30 mouse cellular contexts compared by ENCODE assay signal in the genomic region with DNA sequence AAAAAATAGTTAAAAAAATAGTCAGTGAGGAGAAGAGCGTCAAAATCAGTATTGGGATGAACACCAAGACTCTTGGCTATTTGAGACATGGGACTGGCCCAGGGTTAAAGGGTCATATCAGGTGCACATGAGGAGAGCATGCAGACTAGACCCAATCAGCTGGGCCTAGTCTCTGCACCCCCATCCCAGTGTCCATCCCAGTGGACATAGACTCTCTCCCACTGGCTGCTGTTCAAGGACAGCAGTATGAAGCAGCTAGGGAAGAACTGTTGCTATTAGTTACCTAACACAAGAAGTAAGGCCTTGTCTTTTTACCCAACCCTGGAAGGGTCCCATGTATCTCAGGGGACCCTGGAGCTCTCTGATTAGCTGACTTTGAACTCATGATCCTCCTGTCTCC. TPM values are rescaled to one million over a fixed set of nuclear protein-coding genes. Genes with fewer than 3 reads are reported as not detected.
A peak's percentile ranks its signal among the peaks of the same experiment; 100 is the strongest.
DNase-seq lines count a peak whose midpoint lies in the region; ATAC-seq and TF ChIP-seq lines count a peak whose summit lies in the region.
"Had no signal": no experiment of that assay in that cellular context is flagged by ENCODE, and none has a peak within 500 bp of the region (broad histone marks: within the 10 kb centered on the region; RNA-seq: fewer than 3 reads in every experiment).

No protein-coding gene starts in this region.

- 89% methylated on average over 1 of the region's 1 CpGs for WGBS in forebrain, embryonic 10.5 days
- WGBS in forebrain, embryonic 13.5 days: 97% methylated on average over 1 of the region's 1 CpGs
- WGBS in intestine, embryonic 15.5 days: 92% methylated on average over 1 of the region's 1 CpGs

- H3K4me2 ChIP-seq in forebrain, embryonic 13.5 days: no peak overlapping the region
- H3K4me2 ChIP-seq in intestine, embryonic 15.5 days (replicated peaks): no peak overlapping the region
- H3K4me2 ChIP-seq: forebrain, embryonic 12.5 days; heart, embryonic 12.5 days; heart, embryonic 15.5 days; hindbrain, embryonic 14.5 days had no signal

- H3K27me3 ChIP-seq in forebrain, embryonic 10.5 days (ENCODE audit: poor library complexity, severe bottlenecking): no peaks in the 10 kb centered on the region
- H3K27me3 ChIP-seq in forebrain, embryonic 13.5 days: no peaks in the 10 kb centered on the region
- no peaks in the 10 kb centered on the region for H3K27me3 ChIP-seq in E14TG2a.4 (ENCODE audit: insufficient read depth, low read length)
- H3K27me3 ChIP-seq in intestine, embryonic 15.5 days (replicated peaks): no peaks in the 10 kb centered on the region
- H3K27me3 ChIP-seq: CH12.LX; forebrain, embryonic 12.5 days; heart, embryonic 12.5 days; heart, embryonic 15.5 days; Patski had no signal

- ATAC-seq in forebrain, embryonic 13.5 days: no peak
- no peak for ATAC-seq in intestine, embryonic 15.5 days
- ATAC-seq: forebrain, postnatal 0 days; hindbrain, postnatal 0 days; inflammation-experienced regulatory T-cells, adult 6 months; intestine, postnatal 0 days; Patski had no signal

- in situ Hi-C loops in ES-E14 (cut with MboI; ENCODE audit: low sequenced_read_pairs in 2 of 2, unreplicated experiment in 2 of 2): no loop called here

- peak; percentile 42 for DNase-seq in adrenal gland, adult 2 months
- no peak for DNase-seq in adrenal gland, postnatal 14 days
- no peak for DNase-seq in forebrain, embryonic 10.5 days (ENCODE audit: extremely low spot score, low spot score)
- DNase-seq in ES-E14 (ENCODE audit: low read depth, low spot score): no peak
- DNase-seq in left cerebral cortex, adult 9 months (ENCODE audit: low spot score in 2 of 2): no peak
- DNase-seq: B cell, adult 2 months; cerebellum, adult 18-20 months; cerebellum, adult 9-10 months; cerebellum, postnatal 14 days; forebrain, postnatal 0 days; gastrocnemius, adult 2 months; gastrocnemius, postnatal 14 days; heart, adult 18-20 months; heart, postnatal 10 days; heart, postnatal 4 days; kidney, adult 2 months had no signal

- H3K4me1 ChIP-seq in forebrain, embryonic 10.5 days: peaks cover 29% of the 10 kb centered on the region
- no peaks in the 10 kb centered on the region for H3K4me1 ChIP-seq in forebrain, embryonic 13.5 days
- H3K4me1 ChIP-seq in E14TG2a.4 (replicated peaks; ENCODE audit: low read depth, low read length): peaks cover 81% of the 10 kb centered on the region
- peaks cover 14 to 23% of the 10 kb centered on the region in 2 experiments for H3K4me1 ChIP-seq in ES-E14 (ENCODE audit: control insufficient read depth in 2 of 2, insufficient read depth in 2 of 2, low read length in 2 of 2, poor library complexity in 1 of 2)
- no peaks in the 10 kb centered on the region for H3K4me1 ChIP-seq in intestine, embryonic 15.5 days (replicated peaks)
- H3K4me1 ChIP-seq: forebrain, embryonic 12.5 days had no signal

- no peak overlapping the region for H3K9ac ChIP-seq in forebrain, embryonic 13.5 days
- H3K9ac ChIP-seq in ES-E14 (ENCODE audit: insufficient read depth, low read depth, low read length, poor library complexity, severe bottlenecking): no peak overlapping the region
- no peak overlapping the region for H3K9ac ChIP-seq in intestine, embryonic 15.5 days
- H3K9ac ChIP-seq: forebrain, embryonic 12.5 days; forebrain, postnatal 0 days; heart, embryonic 12.5 days; heart, embryonic 15.5 days; hindbrain, embryonic 14.5 days had no signal

- no peaks in the 10 kb centered on the region for H3K9me3 ChIP-seq in forebrain, embryonic 10.5 days
- H3K9me3 ChIP-seq in forebrain, embryonic 13.5 days (replicated peaks): no peaks in the 10 kb centered on the region
- H3K9me3 ChIP-seq in E14TG2a.4 (ENCODE audit: low read length) (no peaks in the 10 kb centered on the region), ES-E14 (ENCODE audit: control insufficient read depth, insufficient read depth, low read depth, low read length) (no peaks in the 10 kb centered on the region)
- no peaks in the 10 kb centered on the region for H3K9me3 ChIP-seq in intestine, embryonic 15.5 days
- H3K9me3 ChIP-seq: forebrain, embryonic 12.5 days; G1E; heart, embryonic 12.5 days; heart, embryonic 15.5 days had no signal

- TF ChIP-seq CTCF in E14TG2a.4 (conservative IDR thresholded peaks at IDR 0.05; ENCODE audit: low read length): no peak

- no peaks in the 10 kb centered on the region for H3K36me3 ChIP-seq in forebrain, embryonic 10.5 days (replicated peaks)
- no peaks in the 10 kb centered on the region for H3K36me3 ChIP-seq in forebrain, embryonic 13.5 days (ENCODE audit: poor library complexity, severe bottlenecking)
- H3K36me3 ChIP-seq in E14TG2a.4 (ENCODE audit: insufficient read depth, low read length) (no peaks in the 10 kb centered on the region), ES-E14 (ENCODE audit: control insufficient read depth, insufficient read depth, low read length, poor library complexity, severe bottlenecking) (no peaks in the 10 kb centered on the region)
- no peaks in the 10 kb centered on the region for H3K36me3 ChIP-seq in intestine, embryonic 15.5 days
- H3K36me3 ChIP-seq: forebrain, embryonic 12.5 days; heart, embryonic 12.5 days; heart, embryonic 15.5 days had no signal

- peak overlapping the region; percentile 8; the same call in 1 of the 2 replicates for H3K27ac ChIP-seq in forebrain, embryonic 10.5 days
- no peak overlapping the region for H3K27ac ChIP-seq in forebrain, embryonic 13.5 days
- peak overlapping the region; percentile 1; the same call in 1 of the 2 replicates for H3K27ac ChIP-seq in ES-E14 (ENCODE audit: insufficient read depth, low read depth, low read length, poor library complexity, severe bottlenecking)
- no peak overlapping the region for H3K27ac ChIP-seq in intestine, embryonic 15.5 days
- H3K27ac ChIP-seq: forebrain, embryonic 12.5 days; gastrocnemius, adult 2 months; heart, embryonic 15.5 days; hindbrain, embryonic 14.5 days; hindbrain, postnatal 0 days; kidney, postnatal 0 days had no signal

- H3K4me3 ChIP-seq in forebrain, embryonic 10.5 days: no peak overlapping the region
- H3K4me3 ChIP-seq in forebrain, embryonic 13.5 days: no peak overlapping the region
- H3K4me3 ChIP-seq in E14TG2a.4 (replicated peaks; ENCODE audit: low read length): peak overlapping the region; percentile 35; the same call in 1 of the 2 replicates
- H3K4me3 ChIP-seq in ES-E14 (ENCODE audit: insufficient read depth in 1 of 2, low read depth in 1 of 2, low read length in 2 of 2, poor library complexity in 1 of 2, severe bottlenecking in 1 of 2): no peak overlapping the region
- H3K4me3 ChIP-seq in intestine, embryonic 15.5 days (replicated peaks): no peak overlapping the region
- H3K4me3 ChIP-seq: forebrain, embryonic 12.5 days; gastrocnemius, adult 2 months; heart, embryonic 12.5 days; heart, embryonic 15.5 days had no signal

TF ChIP-seq in ES-E14, 5 proteins besides CTCF, POLR2A, EP300 and RAD21:
- no peak for TF ChIP-seq ZC3H11A (IDR thresholded peaks at IDR 0.05; ENCODE audit: borderline replicate concordance, low read depth, low read length)
- TF ChIP-seq HCFC1 (IDR thresholded peaks at IDR 0.05; ENCODE audit: borderline replicate concordance, insufficient read depth, low read length): no peak
- TF ChIP-seq CHD2 (IDR thresholded peaks at IDR 0.05; ENCODE audit: low read depth, low read length): no peak
- no peak for TF ChIP-seq ZNF384 (IDR thresholded peaks at IDR 0.05; ENCODE audit: low read depth, low read length)
- no peak for TF ChIP-seq MAFK (IDR thresholded peaks at IDR 0.05; ENCODE audit: insufficient read depth, low read depth, low read length)

RNA-seq across cellular contexts. Expression of a gene that starts 45.0 kb away (rescaled TPM):
- 10 to 100 TPM; 70.3 to 81.8 TPM for total RNA-seq in adrenal gland, adult 2 months (2021)
- polyA plus RNA-seq in adrenal gland, adult 2 months (2012; rRNA removed): 21.7 and 25.4 TPM in 2 replicates
- total RNA-seq in adrenal gland, postnatal 14 days (2021): 95.5 and 99.1 TPM in 2 replicates
- polyA plus RNA-seq in forebrain, embryonic 10.5 days (2016; fragmentation: Nextera tagmentation; extraction: Ambion mirVana): 40.8 and 44.3 TPM in 2 replicates
- polyA plus RNA-seq in forebrain, embryonic 13.5 days (2015; fragmentation: Nextera tagmentation; extraction: Ambion mirVana): 18.7 and 22.0 TPM in 2 replicates
- 66.9 and 91.8 TPM in 2 replicates for total RNA-seq in ES-E14 (2012; rRNA removed)
- polyA plus RNA-seq in intestine, embryonic 15.5 days (2015; fragmentation: Nextera tagmentation; extraction: Ambion mirVana): 43.8 and 46.2 TPM in 2 replicates

RNA-seq across cellular contexts. Expression of a gene that starts 49.9 kb away (rescaled TPM):
- total RNA-seq in adrenal gland, adult 2 months (2021): 1 to 10 TPM; 8.7 to 8.9 TPM
- 5.1 and 11.0 TPM in 2 replicates for polyA plus RNA-seq in adrenal gland, adult 2 months (2012; rRNA removed)
- 6.2 and 6.7 TPM in 2 replicates for total RNA-seq in adrenal gland, postnatal 14 days (2021)
- 1.4 and 1.8 TPM in 2 replicates for polyA plus RNA-seq in forebrain, embryonic 10.5 days (2016; fragmentation: Nextera tagmentation; extraction: Ambion mirVana)
- polyA plus RNA-seq in forebrain, embryonic 13.5 days (2015; fragmentation: Nextera tagmentation; extraction: Ambion mirVana): 0.58 and 0.67 TPM in 2 replicates
- 0.90 and 2.5 TPM in 2 replicates for total RNA-seq in ES-E14 (2012; rRNA removed)
- 1.6 and 1.8 TPM in 2 replicates for polyA plus RNA-seq in intestine, embryonic 15.5 days (2015; fragmentation: Nextera tagmentation; extraction: Ambion mirVana)

Comparison
In these comparisons a context has a peak if more than half of its experiments do, and no peak if none do; other contexts are left out.
1. H3K27ac ChIP-seq: peak in forebrain, embryonic 10.5 days (single experiment) and ES-E14 (single experiment); none in forebrain, embryonic 13.5 days (single experiment) and intestine, embryonic 15.5 days (single experiment).